Mouse (Mus musculus): ENCODE results near the gene Lifr. TPM values are rescaled to one million over a fixed set of nuclear protein-coding genes. Genes with fewer than 3 reads are reported as not detected.

Lifr gene
- polyA plus RNA-seq, 2 experiments = 8.1 to 22.3 TPM

DNA sequence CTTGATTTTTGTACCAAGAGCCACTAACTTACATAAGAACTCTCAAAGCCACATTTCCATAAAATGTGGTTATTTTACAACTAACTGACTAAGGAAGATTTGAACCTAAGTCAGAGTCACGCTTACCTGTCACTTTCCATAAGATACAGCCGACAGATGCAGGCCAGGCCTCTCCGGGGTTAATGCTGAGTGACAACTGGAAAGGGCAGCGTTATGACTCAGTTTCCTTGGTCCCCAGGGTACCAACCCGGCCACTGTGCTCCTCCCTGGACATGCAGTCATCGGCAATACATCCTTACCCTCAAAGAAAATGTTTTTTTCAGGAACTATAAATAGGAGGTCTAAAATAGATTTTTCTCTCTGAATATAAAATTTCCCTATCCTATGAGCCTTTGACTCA is 109.9 kb downstream of the Lifr start:
- no peak overlapping the region for H3K27ac ChIP-seq
- no peak overlapping the region for H3K4me3 ChIP-seq (ENCODE audit: insufficient read depth in 1 of 2, low read depth in 2 of 2, low read length in 2 of 2)
- H3K9me3 ChIP-seq (ENCODE audit: control insufficient read depth, low read length) = no peaks in the 10 kb centered on the region
- H3K36me3 ChIP-seq (replicated peaks; ENCODE audit: control insufficient read depth, insufficient read depth, low read depth) = no peaks in the 10 kb centered on the region
- TF ChIP-seq CTCF (IDR thresholded peaks at IDR 0.05; ENCODE audit: low read depth) = no peak
- no peak for TF ChIP-seq EP300 (IDR thresholded peaks at IDR 0.05; ENCODE audit: low read depth)
- no peak overlapping the region for H3K9ac ChIP-seq (replicated peaks)
- H3K4me1 ChIP-seq (replicated peaks; ENCODE audit: control insufficient read depth in 2 of 2, insufficient read depth in 2 of 2, low read length in 1 of 2) = 0 out of 4 replicates have a peak, but pooled peaks cover 0 to 2% of the 10 kb centered on the region in 2 experiments
- no peak overlapping the region for H3K4me2 ChIP-seq (ENCODE audit: low read depth)
- DNase-seq (ENCODE audit: low read depth in 3 of 3, low spot score in 3 of 3) (no peak), ATAC-seq (ENCODE audit: insufficient read depth) (no peak)
- no peaks in the 10 kb centered on the region; the same call in 1 of the 2 replicates for H3K27me3 ChIP-seq (ENCODE audit: control insufficient read depth, insufficient read depth, low read length)
- 47% methylated on average over 6 of the region's 6 CpGs for WGBS (ENCODE audit: insufficient replicate concordance)

DNA sequence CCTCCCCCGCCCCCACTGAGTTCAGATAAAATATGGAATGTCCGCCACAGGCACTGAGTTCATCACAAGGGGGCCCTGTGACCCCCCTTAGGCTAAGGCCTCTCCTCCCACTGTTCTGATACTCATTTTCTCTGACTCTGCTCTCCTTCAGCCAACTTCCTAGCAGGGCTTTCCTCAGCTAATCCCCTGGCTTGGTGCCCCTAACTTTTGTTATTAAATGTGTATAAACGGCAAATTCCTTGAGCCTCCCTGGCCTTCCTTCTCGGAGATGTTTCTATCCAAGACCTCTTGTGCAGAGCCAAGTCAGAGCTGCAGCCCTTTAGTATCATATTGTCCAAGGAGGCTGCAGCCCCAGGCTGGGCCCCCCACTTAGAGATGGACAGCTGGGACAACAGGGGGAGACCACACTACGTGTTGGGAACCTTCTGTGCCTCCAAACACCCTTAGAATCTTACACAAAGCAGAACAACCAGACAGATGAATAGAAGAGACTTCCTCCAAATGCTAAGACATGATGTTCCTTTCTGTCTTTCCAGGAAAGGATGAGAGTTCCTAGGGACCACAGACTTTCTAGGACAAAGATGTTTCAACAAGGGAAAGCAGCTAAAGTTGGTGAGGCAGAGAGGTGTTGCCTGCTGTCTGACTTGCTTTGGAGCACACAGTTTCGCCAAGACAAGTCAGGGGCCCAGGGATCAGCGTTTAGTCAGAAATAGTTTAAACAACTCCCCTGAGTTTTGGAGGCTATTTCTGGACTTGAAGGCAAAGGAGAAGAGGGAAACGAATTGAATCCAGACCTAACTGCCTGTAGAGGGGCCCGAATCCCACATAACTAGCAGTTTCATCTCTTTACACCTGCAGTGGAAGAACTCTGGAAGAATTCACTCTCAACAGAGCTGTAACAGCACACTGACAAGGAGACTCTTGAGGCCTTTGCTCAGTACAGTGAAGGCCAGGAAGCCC is 111.3 kb downstream of the Lifr start:
- no peak overlapping the region for H3K27ac ChIP-seq
- no peak overlapping the region for H3K4me2 ChIP-seq (ENCODE audit: low read depth)
- ATAC-seq (ENCODE audit: insufficient read depth) = no peak
- 63% methylated on average over 9 of the region's 9 CpGs for WGBS (ENCODE audit: insufficient replicate concordance)
- no peak overlapping the region for H3K9ac ChIP-seq (replicated peaks)
- TF ChIP-seq EP300 (IDR thresholded peaks at IDR 0.05; ENCODE audit: low read depth) (no peak), CTCF (IDR thresholded peaks at IDR 0.05; ENCODE audit: low read depth) (no peak)
- 0 out of 4 replicates have a peak, but pooled peaks cover 0 to 2% of the 10 kb centered on the region in 2 experiments for H3K4me1 ChIP-seq (replicated peaks; ENCODE audit: control insufficient read depth in 2 of 2, insufficient read depth in 2 of 2, low read length in 1 of 2)
- H3K9me3 ChIP-seq (ENCODE audit: control insufficient read depth, low read length) = no peaks in the 10 kb centered on the region
- no peaks in the 10 kb centered on the region; the same call in 1 of the 2 replicates for H3K27me3 ChIP-seq (ENCODE audit: control insufficient read depth, insufficient read depth, low read length)
- H3K36me3 ChIP-seq (replicated peaks; ENCODE audit: control insufficient read depth, insufficient read depth, low read depth) = no peaks in the 10 kb centered on the region
- no peak for DNase-seq (ENCODE audit: low read depth in 3 of 3, low spot score in 3 of 3)
- no peak overlapping the region for H3K4me3 ChIP-seq (ENCODE audit: insufficient read depth in 1 of 2, low read depth in 2 of 2, low read length in 2 of 2)

DNA sequence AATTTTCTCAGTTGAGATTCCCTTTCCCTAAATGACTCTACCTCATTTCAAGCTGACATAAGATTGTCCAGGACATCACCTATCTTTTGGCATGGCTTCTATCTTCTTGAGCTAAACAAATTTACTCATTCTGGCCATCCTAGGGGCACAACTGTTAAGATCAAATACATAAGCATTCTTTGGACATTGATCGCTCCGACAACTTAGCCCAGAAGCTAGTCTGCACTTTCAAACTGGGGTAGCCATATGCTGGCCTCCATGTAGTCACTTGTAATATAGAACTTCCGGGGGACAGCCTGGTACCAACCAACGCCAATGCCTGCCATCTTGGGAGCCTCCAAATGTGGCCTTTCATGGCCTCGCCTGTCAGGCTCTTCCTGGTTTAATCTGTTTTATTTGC is 112.6 kb downstream of the Lifr start:
- Histone ChIP-seq H3K27ac (no peak overlapping the region), H3K4me2 (ENCODE audit: low read depth) (no peak overlapping the region), H3K36me3 (replicated peaks; ENCODE audit: control insufficient read depth, insufficient read depth, low read depth) (no peaks in the 10 kb centered on the region), H3K4me3 (ENCODE audit: insufficient read depth in 1 of 2, low read depth in 2 of 2, low read length in 2 of 2) (no peak overlapping the region), H3K9me3 (ENCODE audit: control insufficient read depth, low read length) (no peaks in the 10 kb centered on the region), H3K9ac (replicated peaks) (no peak overlapping the region), H3K4me1 (replicated peaks; ENCODE audit: control insufficient read depth in 2 of 2, insufficient read depth in 2 of 2, low read length in 1 of 2) (0 out of 4 replicates have a peak, but pooled peaks cover 0 to 2% of the 10 kb centered on the region in 2 experiments), H3K27me3 (ENCODE audit: control insufficient read depth, insufficient read depth, low read length) (no peaks in the 10 kb centered on the region; the same call in 1 of the 2 replicates)
- 56% methylated on average over 5 of the region's 5 CpGs for WGBS (ENCODE audit: insufficient replicate concordance)
- no peak for TF ChIP-seq EP300 (IDR thresholded peaks at IDR 0.05; ENCODE audit: low read depth)
- no peak for TF ChIP-seq CTCF (IDR thresholded peaks at IDR 0.05; ENCODE audit: low read depth)
- DNase-seq (ENCODE audit: low read depth in 3 of 3, low spot score in 3 of 3) = no peak
- ATAC-seq (ENCODE audit: insufficient read depth) = no peak

DNA sequence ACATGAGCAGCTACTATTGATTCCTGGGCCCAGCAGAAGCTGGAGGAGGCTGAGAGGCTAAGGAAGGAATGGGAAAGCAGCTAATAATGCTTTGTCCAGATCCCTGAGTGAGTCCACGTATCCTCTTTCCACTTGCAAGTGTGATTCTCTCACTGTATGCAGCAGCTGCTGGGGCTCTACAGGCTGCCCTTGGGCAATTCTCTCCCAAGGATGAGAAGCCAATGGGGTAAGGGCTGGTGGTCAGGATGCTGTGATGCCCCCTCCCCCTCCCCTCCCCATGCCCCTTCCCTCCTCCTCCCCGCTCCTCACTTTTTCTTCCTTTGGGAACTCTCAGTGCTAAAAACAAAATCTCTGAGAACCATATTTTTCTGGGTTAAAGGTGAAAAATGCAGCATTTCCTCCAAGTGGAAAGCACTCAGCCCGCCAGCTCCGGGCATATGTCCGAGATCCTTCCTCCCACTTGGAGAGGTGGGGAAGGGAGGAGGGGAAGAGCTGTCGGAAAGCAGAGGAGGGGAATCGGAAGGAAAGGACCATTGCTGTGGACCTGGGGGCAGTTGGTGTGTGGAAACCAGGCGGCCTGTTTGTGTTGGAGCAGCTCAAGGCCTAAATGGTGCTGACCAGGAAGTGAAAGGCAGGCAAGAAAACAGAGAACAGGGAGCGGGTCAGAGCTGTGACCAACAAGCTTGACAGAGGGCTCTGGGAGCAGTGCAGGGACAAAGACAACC is 113.4 kb downstream of the Lifr start:
- H3K27me3 ChIP-seq (ENCODE audit: control insufficient read depth, insufficient read depth, low read length) = no peaks in the 10 kb centered on the region; the same call in 1 of the 2 replicates
- no peak overlapping the region for H3K27ac ChIP-seq
- 37% methylated on average over 9 of the region's 9 CpGs for WGBS (ENCODE audit: insufficient replicate concordance)
- ATAC-seq (ENCODE audit: insufficient read depth) = no peak
- H3K4me2 ChIP-seq (ENCODE audit: low read depth) = no peak overlapping the region
- DNase-seq (ENCODE audit: low read depth in 3 of 3, low spot score in 3 of 3) = no peak
- H3K4me3 ChIP-seq (ENCODE audit: insufficient read depth in 1 of 2, low read depth in 2 of 2, low read length in 2 of 2) = no peak overlapping the region
- H3K4me1 ChIP-seq (replicated peaks; ENCODE audit: control insufficient read depth in 2 of 2, insufficient read depth in 2 of 2, low read length in 1 of 2) = 0 out of 4 replicates have a peak, but pooled peaks cover 0 to 2% of the 10 kb centered on the region in 2 experiments
- TF ChIP-seq EP300 (IDR thresholded peaks at IDR 0.05; ENCODE audit: low read depth) (no peak), CTCF (IDR thresholded peaks at IDR 0.05; ENCODE audit: low read depth) (no peak)
- H3K36me3 ChIP-seq (replicated peaks; ENCODE audit: control insufficient read depth, insufficient read depth, low read depth) = no peaks in the 10 kb centered on the region
- no peaks in the 10 kb centered on the region for H3K9me3 ChIP-seq (ENCODE audit: control insufficient read depth, low read length)
- H3K9ac ChIP-seq (replicated peaks) = no peak overlapping the region
